In the genomic region with DNA sequence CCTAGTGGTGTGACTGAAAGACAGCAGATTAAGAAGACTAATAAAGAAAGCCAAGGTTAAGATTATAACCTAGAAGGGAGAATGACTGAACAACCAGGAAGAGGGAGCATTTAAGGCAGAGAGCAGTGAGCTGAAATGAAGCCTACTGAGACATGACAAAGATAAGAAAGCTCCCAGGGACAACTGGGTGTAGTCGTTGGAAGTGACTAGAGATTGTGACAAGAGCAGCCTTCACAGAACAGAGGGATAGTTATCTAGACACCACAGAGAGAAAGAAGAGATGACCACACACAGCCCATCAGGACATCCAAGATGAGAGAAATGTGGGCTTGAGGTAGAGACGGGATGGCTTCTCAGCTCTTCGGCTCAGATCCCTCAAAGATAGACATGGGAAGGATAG, we compare ENCODE assay signal across 16 mouse cellular contexts.
"Had no signal": no experiment of that assay in that cellular context is flagged by ENCODE, and none has a peak within 500 bp of the region (broad histone marks: within the 10 kb centered on the region; RNA-seq: fewer than 3 reads in every experiment).

No protein-coding gene starts in this region.

- H3K9ac ChIP-seq: limb, embryonic 15.5 days; lung, embryonic 14.5 days; midbrain, embryonic 12.5 days; neural tube, embryonic 13.5 days; stomach, embryonic 15.5 days had no signal

- DNase-seq: lung, adult 18-20 months; lung, embryonic 14.5 days; lung, postnatal 10 days; lung, postnatal 4 days; midbrain, embryonic 14.5 days; right cerebral cortex, postnatal 14 days; thymus, postnatal 14 days; thymus, postnatal 36 days had no signal

- ATAC-seq: midbrain, embryonic 16.5 days had no signal

- H3K4me3 ChIP-seq: limb, embryonic 15.5 days; midbrain, embryonic 10.5 days; midbrain, embryonic 12.5 days; myocyte; neural tube, embryonic 13.5 days; stomach, embryonic 15.5 days had no signal

- H3K4me1 ChIP-seq: limb, embryonic 15.5 days; midbrain, embryonic 10.5 days; midbrain, embryonic 12.5 days; neural tube, embryonic 13.5 days; stomach, embryonic 15.5 days had no signal

- H3K9me3 ChIP-seq: limb, embryonic 15.5 days; midbrain, embryonic 10.5 days; midbrain, embryonic 12.5 days; neural tube, embryonic 13.5 days; stomach, embryonic 15.5 days had no signal

- H3K36me3 ChIP-seq: limb, embryonic 15.5 days; midbrain, embryonic 10.5 days; midbrain, embryonic 12.5 days; stomach, embryonic 15.5 days had no signal

- H3K27me3 ChIP-seq: limb, embryonic 15.5 days; midbrain, embryonic 12.5 days; neural tube, embryonic 13.5 days; stomach, embryonic 15.5 days had no signal

- H3K4me2 ChIP-seq: limb, embryonic 15.5 days; lung, embryonic 14.5 days; midbrain, embryonic 12.5 days; neural tube, embryonic 13.5 days; stomach, embryonic 15.5 days had no signal

- H3K27ac ChIP-seq: limb, embryonic 15.5 days; midbrain, embryonic 10.5 days; midbrain, embryonic 12.5 days; neural tube, embryonic 13.5 days; stomach, embryonic 15.5 days; stomach, postnatal 0 days had no signal
